Mouse (Mus musculus) embryonic fibroblast, embryonic 13.5 days (primary cell): ENCODE measurements around the gene Flvcr1.

ENCODE experiments used
- CTCF ChIP-seq: IDR thresholded peaks from 2 replicates; pipeline ENCODE4 v1.5.1; 2011; ENCODE audit warnings: mild to moderate bottlenecking, control low read depth, low read length, moderate library complexity, borderline replicate concordance; ENCODE audit not compliant: insufficient read depth
- POLR2A ChIP-seq: IDR thresholded peaks from 2 replicates; pipeline ENCODE4 v1.6.1; 2011; ENCODE audit warnings: low read depth, mild to moderate bottlenecking, control low read depth, low read length, moderate library complexity

GRCm38 (mm10) chr1:190998027-190998426 lies 27.9 kb downstream of the Flvcr1 start:
- no peak for TF ChIP-seq POLR2A
- TF ChIP-seq CTCF, result no peak
